Mouse (Mus musculus): ENCODE measurements at regions not wholly inside any gene's neighbourhood (a gene's known extent, or its start where the extent isn't known, plus 50 kb on each side); places are given as distances from the start of the nearest gene placed in this dataset.

DNA sequence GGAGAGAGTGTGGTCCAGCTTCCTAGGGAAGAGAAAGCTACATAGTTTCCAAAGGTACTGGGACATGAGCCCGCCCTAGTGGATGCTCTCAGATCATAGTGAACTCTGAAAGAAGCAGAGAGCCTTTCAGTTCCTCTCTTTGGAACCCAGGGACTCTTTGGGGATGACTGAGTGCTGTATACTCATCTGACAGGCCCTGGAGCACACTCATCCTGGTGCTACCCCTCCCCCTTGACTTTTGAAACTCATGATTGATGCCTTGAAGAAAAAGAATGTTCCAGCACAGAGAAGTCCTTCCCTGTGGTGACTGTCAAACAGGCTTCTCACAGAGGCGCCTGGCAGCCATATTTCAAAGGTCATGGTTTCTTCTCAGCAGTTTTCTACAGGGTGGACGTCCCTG is 254.2 kb upstream of the Eif4g2 start:
- DNase-seq (ENCODE audit: extremely low spot score): no peak

DNA sequence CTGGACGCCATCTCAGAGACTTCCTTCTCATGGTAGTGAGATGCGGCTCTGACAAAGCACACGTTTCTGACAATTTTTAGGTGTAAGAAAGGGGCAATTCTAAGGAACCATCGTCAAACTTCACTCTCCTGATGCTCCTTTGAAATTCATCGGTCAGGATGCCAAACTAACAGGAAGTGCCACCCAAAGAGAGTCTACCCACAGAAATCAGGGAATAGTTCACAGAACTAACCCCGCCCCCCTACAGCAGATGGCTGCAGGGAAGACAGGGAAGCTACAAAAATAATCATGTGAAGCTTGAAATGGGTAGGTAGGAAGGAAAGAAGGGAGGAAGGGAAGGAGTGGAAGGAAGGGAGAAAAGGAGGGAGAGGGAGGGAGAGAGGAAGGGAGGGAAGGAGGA is 240.1 kb upstream of the Eif4g2 start:
- DNase-seq (ENCODE audit: extremely low spot score): no peak

DNA sequence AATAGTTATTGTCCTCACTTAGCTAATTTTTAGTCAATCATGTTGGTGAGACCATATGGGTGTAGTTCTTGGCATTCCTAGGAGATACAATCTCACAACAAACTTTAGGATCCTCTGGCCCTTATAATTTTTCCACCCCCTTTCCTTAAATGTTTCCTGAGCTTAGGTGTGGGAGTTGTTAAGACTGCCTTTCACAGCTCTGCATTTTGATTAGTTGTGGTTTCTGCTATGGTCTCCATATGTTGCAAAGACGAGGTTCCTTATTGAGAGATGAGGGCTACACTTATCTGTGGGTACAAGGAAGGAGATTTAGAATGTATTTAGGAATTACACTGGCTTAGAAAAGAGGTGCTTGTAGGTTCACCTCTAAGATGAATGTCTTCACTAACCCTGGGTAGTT is 237.1 kb upstream of the Eif4g2 start:
- no peak for DNase-seq (ENCODE audit: extremely low spot score)

DNA sequence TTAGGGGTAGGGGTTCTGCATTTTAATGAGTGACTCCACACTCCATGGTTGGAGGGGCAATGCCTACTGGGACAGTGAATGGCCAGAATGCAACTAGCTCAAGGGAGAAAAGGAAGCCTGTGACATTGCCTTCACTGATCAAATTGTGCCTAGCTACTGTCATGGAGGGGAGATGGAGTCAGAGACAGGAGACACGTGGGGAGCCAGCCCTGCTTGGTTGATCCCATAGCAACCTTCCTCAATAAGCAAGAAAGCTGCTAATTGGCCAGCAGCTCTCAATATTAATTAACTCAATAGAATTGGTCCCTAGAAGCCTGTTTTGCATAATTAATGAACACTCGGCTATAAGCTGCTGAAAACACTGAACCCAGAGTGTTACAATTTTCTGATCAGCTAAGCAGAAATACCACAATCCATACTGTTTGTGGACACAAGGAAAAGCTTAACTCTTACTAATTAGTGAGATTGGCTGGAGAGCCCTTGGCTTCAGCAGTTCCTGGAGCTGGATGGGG is 233.7 kb upstream of the Eif4g2 start:
- no peak for DNase-seq (ENCODE audit: extremely low spot score)

DNA sequence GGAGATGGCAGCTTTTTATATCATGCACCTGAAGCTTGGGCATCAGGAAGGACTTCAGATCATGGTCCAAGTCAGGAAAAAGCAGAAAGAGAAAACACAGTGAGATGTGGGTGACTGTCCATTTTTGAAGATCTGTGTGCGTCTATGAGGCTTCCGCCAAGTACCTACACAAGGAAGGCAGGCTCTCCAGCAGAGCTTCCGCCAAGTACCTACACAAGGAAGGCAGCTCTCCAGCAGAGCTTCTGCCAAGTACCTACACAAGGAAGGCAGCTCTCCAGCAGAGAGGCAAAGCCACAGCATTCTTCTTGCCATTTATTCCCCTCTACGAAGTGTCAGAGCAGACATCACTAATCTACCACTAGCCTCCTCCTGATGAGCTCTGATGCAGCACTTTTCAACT is 231.1 kb upstream of the Eif4g2 start:
- DNase-seq (ENCODE audit: extremely low spot score): no peak

DNA sequence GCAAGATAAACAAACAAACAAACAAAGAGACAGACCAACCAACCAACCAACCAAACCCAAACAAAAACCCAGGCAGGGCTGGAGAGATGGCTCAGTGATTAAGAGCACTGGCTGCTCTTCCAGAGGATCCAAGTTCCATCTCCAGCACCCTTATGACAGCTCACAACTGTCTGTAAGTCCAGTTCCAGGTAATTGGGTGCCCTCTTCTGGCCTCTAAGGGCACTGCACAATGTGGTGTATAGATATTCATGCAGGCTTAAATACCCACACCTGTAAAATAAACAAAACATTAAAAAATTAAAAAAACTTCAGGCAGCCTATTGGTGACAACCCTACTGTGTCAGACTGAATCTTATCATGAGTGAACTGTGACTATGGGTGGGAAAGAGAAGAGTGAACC is 222.4 kb upstream of the Eif4g2 start:
- no peak for DNase-seq (ENCODE audit: extremely low spot score)

DNA sequence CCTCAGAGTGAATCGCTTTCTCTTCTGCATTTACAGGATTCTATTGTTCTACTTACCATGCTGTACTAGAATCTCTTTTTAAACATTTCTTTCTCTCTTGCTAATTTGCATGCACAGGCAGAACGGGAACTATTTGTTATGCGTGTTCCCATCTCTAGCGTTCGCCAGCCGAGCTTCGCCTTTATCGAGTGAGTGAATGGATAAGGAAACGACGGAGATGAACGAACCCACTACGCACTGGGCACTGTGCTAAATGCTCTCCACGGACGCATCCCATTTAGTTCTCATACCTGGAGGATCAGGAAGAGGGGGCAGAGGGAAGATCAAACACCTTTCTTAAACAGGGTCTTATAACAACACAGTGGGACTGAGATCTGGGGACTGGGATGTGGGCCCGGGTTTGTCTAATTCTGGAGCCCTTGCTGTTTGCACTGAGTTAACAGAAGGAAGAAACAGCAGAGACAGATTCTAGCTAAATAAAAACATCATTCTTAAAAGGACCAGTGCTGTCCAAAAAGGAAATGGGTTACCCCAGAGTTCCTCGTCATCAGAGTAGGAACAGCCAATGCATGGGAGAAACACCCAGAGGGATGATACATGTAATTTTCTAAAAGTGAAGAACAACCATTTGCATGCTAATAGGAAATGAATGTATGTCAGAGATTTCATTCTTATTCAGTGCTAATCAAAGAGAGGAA is 219.1 kb upstream of the Eif4g2 start:
- DNase-seq (ENCODE audit: extremely low spot score): no peak

DNA sequence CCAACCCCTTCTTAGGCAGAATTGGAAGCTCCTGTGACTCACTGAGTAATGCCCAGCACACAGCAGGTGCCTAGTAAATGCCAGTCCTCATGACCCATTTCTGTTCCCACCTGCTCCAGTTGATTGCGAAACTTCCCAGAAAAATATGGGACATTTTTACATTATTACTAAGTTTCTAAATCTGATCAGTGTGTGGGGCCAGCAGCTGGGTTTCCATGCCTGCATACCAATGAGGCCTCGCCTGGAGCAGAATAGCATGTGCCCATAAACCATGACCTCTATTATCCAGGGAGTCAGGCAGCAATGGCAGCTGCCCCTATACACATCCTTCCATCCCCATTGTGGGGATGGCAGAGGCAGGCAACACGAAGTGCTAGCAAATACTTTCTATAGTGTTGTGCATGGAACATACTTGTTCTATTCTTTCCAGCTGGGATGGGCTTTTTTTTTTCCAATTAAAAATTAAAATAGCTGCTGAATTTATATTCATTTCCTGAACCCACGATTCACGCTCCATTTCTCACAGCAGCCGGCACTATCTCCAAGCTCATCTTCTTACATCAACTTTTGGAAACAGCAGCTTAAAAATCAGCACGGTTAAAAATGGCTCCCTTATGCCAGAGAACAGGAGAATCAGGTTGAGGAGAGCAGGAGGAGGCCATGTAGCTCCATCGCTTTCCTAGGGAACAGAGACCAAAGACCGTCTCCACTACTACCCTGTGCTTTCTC is 214.5 kb upstream of the Eif4g2 start:
- no peak for DNase-seq (ENCODE audit: extremely low spot score)

DNA sequence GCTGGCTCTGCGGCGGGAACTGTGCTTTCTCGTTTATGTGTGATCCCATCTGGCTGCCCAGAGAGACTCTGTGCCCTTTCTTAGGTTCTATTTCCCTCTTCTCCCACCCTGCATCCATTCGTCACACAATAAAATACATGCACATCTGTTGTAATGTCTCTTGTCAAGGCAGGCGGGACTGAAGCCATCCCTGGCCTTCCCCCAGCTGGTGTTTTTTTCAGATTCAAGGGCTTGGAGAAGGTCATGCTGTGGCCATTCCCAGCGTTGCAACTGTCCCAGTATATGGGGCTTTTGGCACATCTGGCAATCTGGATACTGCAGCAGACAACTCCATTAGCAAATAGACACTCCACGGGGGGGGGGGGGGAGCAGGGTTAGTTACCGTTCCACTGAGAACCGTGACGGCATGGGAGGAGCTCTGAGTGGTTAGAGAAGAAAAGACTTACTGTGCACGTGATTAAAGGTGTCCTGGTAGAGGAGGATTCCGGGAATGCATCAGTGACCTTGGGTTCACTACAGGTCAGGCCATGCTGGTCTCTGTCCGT is 200.7 kb upstream of the Eif4g2 start:
- DNase-seq (ENCODE audit: extremely low spot score): no peak

DNA sequence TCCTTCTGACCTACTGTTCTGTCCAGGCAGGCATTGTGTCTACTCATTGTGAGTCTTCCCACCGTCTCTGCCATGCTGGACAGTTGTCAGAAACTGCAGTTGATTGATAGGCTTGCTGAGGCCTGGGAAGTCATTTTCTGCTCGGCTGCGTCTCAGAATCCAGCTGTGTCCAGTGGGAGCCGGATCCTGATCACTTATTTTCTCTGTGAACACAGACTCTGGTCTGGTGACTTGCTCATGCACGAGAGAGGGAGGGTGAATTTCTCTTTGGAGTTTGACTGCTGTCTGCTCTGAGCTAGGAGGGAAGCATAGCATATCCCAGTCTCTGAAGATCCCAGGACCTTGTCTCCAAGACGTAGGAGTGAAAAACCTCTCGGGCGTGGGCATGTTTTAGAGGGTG is 199.5 kb upstream of the Eif4g2 start:
- no peak for DNase-seq (ENCODE audit: extremely low spot score)

DNA sequence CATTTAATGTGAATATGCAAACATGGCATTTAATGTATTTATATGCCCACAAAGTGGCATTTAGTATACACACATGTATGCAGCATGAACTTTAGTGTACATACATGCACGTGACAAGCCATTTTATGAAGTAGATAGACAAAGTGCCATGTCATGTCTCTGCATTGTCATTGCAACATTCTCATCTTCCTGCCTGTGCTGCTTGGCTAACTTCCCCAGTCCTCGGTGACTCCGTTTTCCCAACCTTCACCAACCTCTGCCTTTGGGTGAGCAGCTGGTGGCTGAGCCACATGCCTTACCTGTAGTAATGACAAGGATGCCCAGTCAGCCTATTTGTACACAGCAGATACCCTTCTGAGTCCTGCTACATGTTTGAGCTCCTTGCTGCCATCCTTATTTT is 194.9 kb upstream of the Eif4g2 start:
- DNase-seq (ENCODE audit: extremely low spot score): no peak

DNA sequence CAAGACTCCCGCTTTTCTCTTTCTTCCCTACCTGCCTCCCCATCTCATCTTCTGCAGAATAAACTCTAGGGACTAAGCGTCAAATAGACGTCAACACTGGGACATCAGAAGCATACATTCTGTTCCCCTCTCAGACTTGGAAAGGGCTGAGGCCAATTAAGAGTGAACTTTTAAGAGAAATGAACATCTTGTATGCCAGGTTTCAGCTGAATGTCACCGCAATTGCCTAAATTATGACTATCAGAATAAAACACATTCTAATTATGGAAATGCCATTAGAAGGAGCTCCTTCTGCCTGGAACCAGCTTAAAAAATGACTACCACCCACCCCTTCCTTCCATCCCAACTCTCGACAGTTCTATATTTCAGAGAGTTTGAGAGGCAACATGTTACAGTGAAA is 191.0 kb upstream of the Eif4g2 start:
- no peak for DNase-seq (ENCODE audit: extremely low spot score)

DNA sequence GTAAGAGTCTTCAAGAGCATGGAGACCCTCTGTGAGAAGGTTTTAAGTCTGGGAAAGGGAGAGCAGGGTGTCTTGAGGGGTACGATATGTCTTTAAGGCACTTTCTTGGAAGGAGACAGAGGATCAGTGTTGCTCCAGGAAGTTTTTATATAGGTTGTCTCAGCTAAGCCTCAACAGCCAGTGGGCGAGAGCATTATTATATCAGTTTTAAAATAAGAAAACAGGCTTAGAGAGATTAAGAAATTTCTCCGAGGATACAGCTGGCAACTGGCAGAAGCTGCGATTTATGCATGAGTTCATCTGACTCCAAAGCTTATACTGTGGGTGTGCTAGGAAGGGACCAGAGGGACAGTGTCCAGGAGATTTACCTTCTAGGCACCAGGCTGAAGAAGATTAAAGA is 188.0 kb upstream of the Eif4g2 start:
- DNase-seq (ENCODE audit: extremely low spot score): no peak

DNA sequence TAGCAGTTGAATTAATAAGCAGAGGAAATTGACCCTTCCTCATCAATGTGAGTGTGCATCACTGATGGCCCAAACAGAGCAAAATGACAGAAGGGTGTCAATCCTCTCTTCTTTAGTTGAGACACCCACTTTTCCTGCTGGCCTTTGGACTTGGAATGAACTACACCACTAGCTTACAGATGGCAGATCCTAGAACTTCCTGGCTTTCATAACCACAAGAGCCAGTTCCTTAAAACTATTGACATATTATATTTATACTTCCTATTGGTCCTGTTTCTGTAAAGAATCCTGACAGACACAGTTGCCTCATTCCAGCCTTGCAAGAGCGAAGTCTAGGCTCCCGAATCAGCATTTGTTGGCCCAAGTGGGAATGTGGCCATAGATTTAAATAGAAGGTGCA is 185.4 kb upstream of the Eif4g2 start:
- no peak for DNase-seq (ENCODE audit: extremely low spot score)

DNA sequence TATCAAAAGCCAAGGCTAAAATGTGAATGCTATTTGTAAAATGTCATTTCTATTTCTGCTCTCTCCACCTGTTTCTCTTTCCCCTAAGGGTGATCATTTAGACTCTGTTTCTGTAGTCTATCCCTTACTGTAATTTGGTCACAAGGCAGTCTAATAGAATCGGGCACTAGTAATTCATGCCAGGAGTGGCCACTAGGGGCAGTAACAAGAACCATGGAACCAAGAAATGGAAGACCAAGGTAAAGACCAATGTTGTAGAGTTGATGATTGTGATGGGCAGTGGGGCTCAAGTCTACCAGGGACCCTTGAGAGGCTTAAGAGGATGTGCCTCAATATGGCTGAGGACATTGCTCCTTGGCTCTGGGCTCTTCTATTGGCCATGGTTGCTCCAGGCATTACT is 180.5 kb upstream of the Eif4g2 start:
- DNase-seq (ENCODE audit: extremely low spot score): no peak

DNA sequence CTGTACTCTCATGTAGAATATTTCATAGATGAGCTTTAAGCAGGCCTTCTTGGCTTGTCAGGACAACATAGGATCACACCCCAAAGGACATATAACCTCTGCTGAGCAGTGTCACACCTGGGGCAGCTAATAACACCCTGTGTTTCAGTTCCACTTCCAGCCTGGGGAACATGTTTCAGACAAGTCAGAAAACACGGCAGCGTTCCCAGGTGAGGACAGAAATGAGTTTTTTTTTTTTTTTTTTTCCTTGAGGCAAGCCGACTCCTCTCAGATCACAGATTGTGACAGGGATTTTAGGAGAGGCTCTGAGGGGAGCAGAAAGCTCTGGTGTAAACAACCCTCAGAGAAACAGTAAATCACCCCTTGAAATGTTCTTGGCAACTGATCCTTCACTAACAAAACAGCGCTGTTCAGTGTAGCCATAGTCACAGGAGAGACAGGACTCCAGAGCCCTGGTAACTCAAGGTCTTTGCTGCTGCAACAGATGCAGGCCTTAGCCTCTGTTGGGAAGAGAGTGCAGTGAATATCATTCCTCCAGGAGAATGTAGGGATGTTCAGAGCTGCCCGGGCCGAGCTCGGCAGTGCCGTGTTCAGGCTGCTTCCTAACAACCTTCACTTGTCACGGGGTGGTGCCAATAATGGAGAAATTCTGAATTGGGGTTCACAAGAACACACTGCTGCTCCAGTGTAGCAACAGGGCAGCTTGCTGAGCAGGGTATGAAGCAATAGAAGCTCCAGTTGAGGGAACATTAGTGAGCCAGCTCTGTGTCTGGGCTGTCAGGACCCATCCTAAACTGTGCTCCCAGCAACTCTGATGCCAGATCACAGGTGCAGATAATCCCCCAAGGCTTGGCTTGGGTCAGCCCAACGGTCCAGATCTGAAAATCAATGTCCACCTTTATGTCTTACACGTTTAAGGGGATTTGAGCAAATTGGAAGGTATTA is 177.1 kb upstream of the Eif4g2 start:
- no peak for DNase-seq (ENCODE audit: extremely low spot score)

DNA sequence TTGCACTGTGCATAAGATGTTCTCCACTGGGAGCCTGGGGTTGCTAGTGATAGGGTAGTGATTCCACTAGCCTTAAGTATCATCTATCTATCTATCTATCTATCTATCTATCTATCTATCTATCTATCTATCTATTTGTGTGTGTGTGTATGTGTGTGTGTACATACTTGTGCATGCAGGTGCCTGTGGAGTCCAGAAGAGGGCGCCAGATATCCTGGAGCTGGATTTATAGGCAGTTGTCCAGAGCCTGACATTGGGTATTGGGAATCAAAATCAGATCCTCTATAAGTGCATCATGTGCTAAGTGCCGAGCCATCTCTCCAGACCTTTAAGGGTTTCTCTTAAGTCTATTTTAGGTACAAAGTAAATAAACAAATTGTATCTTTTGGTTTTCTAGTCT is 175.0 kb upstream of the Eif4g2 start:
- DNase-seq (ENCODE audit: extremely low spot score): no peak

DNA sequence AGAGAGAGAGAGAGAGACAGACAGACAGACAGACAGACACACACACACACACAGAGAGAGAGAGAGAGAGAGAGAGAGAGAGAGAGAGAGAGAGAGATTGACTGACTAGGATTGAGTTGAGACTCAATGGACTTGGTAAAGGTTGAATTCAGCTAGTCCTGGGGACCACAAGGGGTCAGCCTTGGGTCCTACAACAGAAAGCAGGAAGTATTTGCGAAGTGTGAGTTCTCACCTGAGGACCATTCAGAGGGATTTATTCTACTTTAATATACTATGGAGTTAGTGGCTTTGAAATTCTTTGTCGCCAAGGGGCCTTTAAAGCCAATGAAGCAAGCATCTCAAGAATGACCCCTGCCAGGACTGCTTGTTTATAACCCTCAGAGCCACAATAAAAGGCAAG is 173.4 kb upstream of the Eif4g2 start:
- no peak for DNase-seq (ENCODE audit: extremely low spot score)

DNA sequence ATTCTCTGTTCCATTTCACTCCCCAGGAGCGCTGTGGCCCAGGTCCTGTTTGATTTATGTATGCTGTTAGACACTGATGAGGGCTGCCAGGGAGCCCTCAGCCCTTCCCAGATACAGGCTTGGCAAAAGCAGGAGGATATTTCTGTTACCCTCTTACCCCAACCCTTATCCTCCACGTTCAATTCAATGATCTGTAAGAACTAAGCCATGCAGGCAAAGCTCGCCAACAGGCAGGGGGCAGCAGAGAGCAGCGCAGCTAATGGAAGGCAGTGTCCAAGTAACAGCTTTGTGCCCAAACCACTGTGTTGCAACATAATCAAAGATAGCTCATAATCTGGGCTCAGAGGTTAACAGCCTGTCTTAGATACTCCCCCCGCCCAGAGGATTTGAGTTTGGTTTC is 166.8 kb upstream of the Eif4g2 start:
- DNase-seq (ENCODE audit: extremely low spot score): peak; percentile 71

DNA sequence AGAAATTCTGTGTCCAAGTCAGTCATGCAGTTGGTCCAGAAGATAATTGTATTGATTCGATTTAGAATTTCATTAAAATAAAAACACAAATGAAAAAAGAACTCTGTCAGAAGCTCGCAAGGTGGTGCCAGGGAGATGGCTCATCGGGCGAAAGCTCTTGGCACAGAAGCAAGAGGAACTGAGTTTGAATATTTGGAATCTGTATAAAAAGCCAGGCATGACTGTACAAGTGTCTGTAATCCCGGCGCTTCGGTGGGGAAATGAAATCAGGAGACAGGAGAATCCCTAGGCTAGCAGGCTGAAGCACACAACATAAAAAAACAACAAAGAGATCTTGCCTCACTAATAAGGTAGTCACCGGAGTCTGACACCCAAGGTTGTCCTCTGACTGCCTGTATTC is 162.7 kb upstream of the Eif4g2 start:
- DNase-seq (ENCODE audit: extremely low spot score): no peak

DNA sequence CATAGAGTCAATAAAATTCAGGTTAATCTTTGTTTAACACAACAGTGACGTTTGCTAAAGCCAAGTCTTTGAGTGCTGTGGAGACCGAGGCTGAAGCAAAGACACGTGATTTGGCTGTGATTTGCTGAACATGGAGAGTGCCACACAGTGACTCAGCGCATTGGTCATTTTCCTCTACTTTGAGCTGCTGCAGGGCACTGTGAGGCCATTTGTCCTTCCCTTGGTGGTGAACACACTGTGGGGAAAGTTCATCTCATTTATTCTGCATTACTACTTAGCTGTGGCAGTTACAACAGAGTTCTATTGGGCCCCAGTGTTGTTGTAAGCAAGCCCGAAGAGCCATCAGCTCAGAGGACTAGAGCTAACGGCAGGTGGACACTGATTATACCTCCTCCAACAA is 162.2 kb upstream of the Eif4g2 start:
- no peak for DNase-seq (ENCODE audit: extremely low spot score)

DNA sequence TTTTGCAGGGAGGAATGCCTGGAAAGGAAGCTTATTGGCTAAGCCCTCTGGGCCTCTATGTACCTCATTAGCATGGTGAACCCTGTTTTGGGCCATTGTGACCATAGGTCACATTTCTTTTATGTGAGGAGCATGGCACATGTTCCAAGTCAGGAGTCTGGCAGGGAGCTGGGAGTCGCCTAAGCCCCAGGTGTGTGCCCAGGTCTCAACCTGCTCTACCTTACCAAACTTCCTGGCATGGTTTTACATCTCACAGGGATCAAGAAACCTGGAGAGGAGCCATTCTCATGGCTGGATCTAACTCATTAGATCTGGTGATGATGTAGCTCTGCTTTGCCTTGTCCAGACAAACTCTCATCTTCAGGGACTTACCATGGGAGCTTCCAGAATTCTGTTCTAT is 161.0 kb upstream of the Eif4g2 start:
- DNase-seq (ENCODE audit: extremely low spot score): no peak
